Mouse (Mus musculus): ENCODE measurements around the gene Rita1. TPM values are rescaled to one million over a fixed set of nuclear protein-coding genes. Genes with fewer than 3 reads are reported as not detected.

The Rita1 gene
- polyA plus RNA-seq, 1 experiment from 2014 or later, result 9.6 TPM

GRCm38 (mm10) chr5:120627515-120628300 lies 15.3 kb upstream of the Rita1 start:
- no peak overlapping the region for H3K4me3 ChIP-seq
- H3K9me3 ChIP-seq, result no peaks in the 10 kb centered on the region; the same call in 1 of the 2 replicates
- no peak overlapping the region for H3K4me2 ChIP-seq
- H3K36me3 ChIP-seq, result peaks cover 61% of the 10 kb centered on the region
- ATAC-seq (ENCODE audit: extremely low read depth, insufficient number of reproducible peaks, low FRiP score, low TSS enrichment), result no peak
- 88% methylated on average over 15 of the region's 15 CpGs for WGBS
- no peak overlapping the region for H3K9ac ChIP-seq
- peaks cover 12% of the 10 kb centered on the region for H3K27me3 ChIP-seq (replicated peaks)
- H3K4me1 ChIP-seq, result peaks cover 18% of the 10 kb centered on the region
- no peak overlapping the region for H3K27ac ChIP-seq (replicated peaks)

GRCm38 (mm10) chr5:120626399-120626798 lies 14.0 kb upstream of the Rita1 start:
- WGBS, result 42% methylated on average over 19 of the region's 19 CpGs
- ATAC-seq (ENCODE audit: extremely low read depth, insufficient number of reproducible peaks, low FRiP score, low TSS enrichment), result no peak
- Histone ChIP-seq H3K27ac (replicated peaks) (no peak overlapping the region), H3K4me1 (peaks cover 27% of the 10 kb centered on the region), H3K9me3 (no peaks in the 10 kb centered on the region), H3K4me2 (no peak overlapping the region), H3K36me3 (peaks cover 74% of the 10 kb centered on the region), H3K4me3 (no peak overlapping the region), H3K9ac (no peak overlapping the region), H3K27me3 (replicated peaks) (peaks cover 12% of the 10 kb centered on the region)

GRCm38 (mm10) chr5:120624427-120624826 lies 12.0 kb upstream of the Rita1 start:
- Histone ChIP-seq H3K4me3 (no peak overlapping the region), H3K36me3 (peaks cover 93% of the 10 kb centered on the region), H3K9me3 (no peaks in the 10 kb centered on the region), H3K4me1 (peaks cover 19% of the 10 kb centered on the region), H3K27ac (replicated peaks) (no peak overlapping the region), H3K27me3 (replicated peaks) (no peaks in the 10 kb centered on the region), H3K4me2 (no peak overlapping the region), H3K9ac (no peak overlapping the region)
- ATAC-seq (ENCODE audit: extremely low read depth, insufficient number of reproducible peaks, low FRiP score, low TSS enrichment), result no peak
- 91% methylated on average over 10 of the region's 10 CpGs for WGBS

GRCm38 (mm10) chr5:120622198-120622851 lies 9.9 kb upstream of the Rita1 start:
- H3K27ac ChIP-seq (replicated peaks), result no peak overlapping the region
- H3K9ac ChIP-seq, result no peak overlapping the region
- no peak overlapping the region for H3K4me3 ChIP-seq
- no peaks in the 10 kb centered on the region for H3K9me3 ChIP-seq
- H3K36me3 ChIP-seq, result peaks cover 100% of the 10 kb centered on the region
- no peak overlapping the region for H3K4me2 ChIP-seq
- H3K27me3 ChIP-seq (replicated peaks), result no peaks in the 10 kb centered on the region
- ATAC-seq (ENCODE audit: extremely low read depth, insufficient number of reproducible peaks, low FRiP score, low TSS enrichment), result no peak
- H3K4me1 ChIP-seq, result peaks cover 9% of the 10 kb centered on the region
- 81% methylated on average over 5 of the region's 5 CpGs for WGBS

- H3K9me3 ChIP-seq, result no peaks in the 10 kb centered on the region
- H3K4me1 ChIP-seq, result peaks cover 9% of the 10 kb centered on the region
- no peak for ATAC-seq (ENCODE audit: extremely low read depth, insufficient number of reproducible peaks, low FRiP score, low TSS enrichment)
- no peaks in the 10 kb centered on the region for H3K27me3 ChIP-seq (replicated peaks)
- H3K27ac ChIP-seq (replicated peaks), result no peak overlapping the region
- H3K4me3 ChIP-seq, result no peak overlapping the region
- no peak overlapping the region; the same call in 1 of the 2 replicates for H3K9ac ChIP-seq
- peaks cover 100% of the 10 kb centered on the region for H3K36me3 ChIP-seq
- H3K4me2 ChIP-seq, result no peak overlapping the region
- 91% methylated on average over 10 of the region's 10 CpGs for WGBS
These were observed 9.4 kb upstream of the Rita1 start for GRCm38 (mm10) chr5:120621846-120622197.

- Histone ChIP-seq H3K4me3 (no peak overlapping the region), H3K4me1 (peaks cover 9% of the 10 kb centered on the region), H3K27ac (replicated peaks) (no peak overlapping the region), H3K36me3 (peaks cover 100% of the 10 kb centered on the region), H3K9me3 (no peaks in the 10 kb centered on the region), H3K27me3 (replicated peaks) (no peaks in the 10 kb centered on the region), H3K4me2 (no peak overlapping the region), H3K9ac (no peak overlapping the region; the same call in 1 of the 2 replicates)
- no peak for ATAC-seq (ENCODE audit: extremely low read depth, insufficient number of reproducible peaks, low FRiP score, low TSS enrichment)
- WGBS, result 78% methylated on average over 23 of the region's 23 CpGs
These were observed 8.8 kb upstream of the Rita1 start for GRCm38 (mm10) chr5:120621078-120621765.

GRCm38 (mm10) chr5:120620375-120621077 lies 8.1 kb upstream of the Rita1 start:
- WGBS, result 63% methylated on average over 17 of the region's 18 CpGs
- Histone ChIP-seq H3K9ac (no peak overlapping the region), H3K27ac (replicated peaks) (no peak overlapping the region), H3K4me2 (no peak overlapping the region), H3K9me3 (peaks cover 5% of the 10 kb centered on the region; the same call in 1 of the 2 replicates), H3K4me1 (peaks cover 9% of the 10 kb centered on the region), H3K27me3 (replicated peaks) (no peaks in the 10 kb centered on the region), H3K4me3 (no peak overlapping the region), H3K36me3 (peaks cover 100% of the 10 kb centered on the region)
- ATAC-seq (ENCODE audit: extremely low read depth, insufficient number of reproducible peaks, low FRiP score, low TSS enrichment), result no peak

GRCm38 (mm10) chr5:120619201-120619600 lies 6.8 kb upstream of the Rita1 start:
- no peaks in the 10 kb centered on the region for H3K27me3 ChIP-seq (replicated peaks)
- H3K9me3 ChIP-seq, result peaks cover 5% of the 10 kb centered on the region; the same call in 1 of the 2 replicates
- 12% methylated on average over 5 of the region's 5 CpGs for WGBS
- H3K36me3 ChIP-seq, result peaks cover 90% of the 10 kb centered on the region
- H3K9ac ChIP-seq, result no peak overlapping the region
- H3K4me2 ChIP-seq, result no peak overlapping the region
- peaks cover 10% of the 10 kb centered on the region for H3K4me1 ChIP-seq
- H3K4me3 ChIP-seq, result no peak overlapping the region
- H3K27ac ChIP-seq (replicated peaks), result no peak overlapping the region
- ATAC-seq (ENCODE audit: extremely low read depth, insufficient number of reproducible peaks, low FRiP score, low TSS enrichment), result no peak

- H3K36me3 ChIP-seq, result peaks cover 86% of the 10 kb centered on the region
These were observed 6.4 kb upstream of the Rita1 start for GRCm38 (mm10) chr5:120618778-120619177.

GRCm38 (mm10) chr5:120615903-120616302 lies 3.5 kb upstream of the Rita1 start:
- no peak overlapping the region for H3K4me3 ChIP-seq
- peaks cover 57% of the 10 kb centered on the region for H3K36me3 ChIP-seq
- H3K27ac ChIP-seq (replicated peaks), result no peak overlapping the region
- no peak for ATAC-seq (ENCODE audit: extremely low read depth, insufficient number of reproducible peaks, low FRiP score, low TSS enrichment)
- H3K9ac ChIP-seq, result no peak overlapping the region
- H3K9me3 ChIP-seq, result peaks cover 5% of the 10 kb centered on the region; the same call in 1 of the 2 replicates
- no peaks in the 10 kb centered on the region for H3K27me3 ChIP-seq (replicated peaks)
- 92% methylated on average over 4 of the region's 4 CpGs for WGBS
- no peak overlapping the region for H3K4me2 ChIP-seq
- peaks cover 18% of the 10 kb centered on the region for H3K4me1 ChIP-seq

More at GRCm38 (mm10) chr5:120618778-120619177, 6.4 kb upstream of the Rita1 start:
- H3K4me2 ChIP-seq, result no peak overlapping the region
- H3K9me3 ChIP-seq, result peaks cover 5% of the 10 kb centered on the region; the same call in 1 of the 2 replicates
- H3K27ac ChIP-seq (replicated peaks), result no peak overlapping the region
- no peak for ATAC-seq (ENCODE audit: extremely low read depth, insufficient number of reproducible peaks, low FRiP score, low TSS enrichment)
- 81% methylated on average over 12 of the region's 12 CpGs for WGBS
- peaks cover 14% of the 10 kb centered on the region for H3K4me1 ChIP-seq
- no peaks in the 10 kb centered on the region for H3K27me3 ChIP-seq (replicated peaks)
- H3K9ac ChIP-seq, result no peak overlapping the region
- no peak overlapping the region for H3K4me3 ChIP-seq

All from heart, embryonic 13.5 days (tissue).